Mouse (Mus musculus) spleen, adult 2 months (tissue): ENCODE data around the gene Zbtb16. TPM values are rescaled to one million over a fixed set of nuclear protein-coding genes. Genes with fewer than 3 reads are reported as not detected.

Experiments
- DNase-seq, 2 experiments: peaks; one replicate each; pipeline versions ENCODE4 v3.0.0 to v3.0.0-alpha.2; 2012 to 2021; ENCODE audit warnings: low spot score in 2 of 2, low read depth in 1 of 2
- H3K27ac ChIP-seq: fragments of 200-500 bp; 2 replicates; pipeline ENCODE4 v1.5.1; 2012; ENCODE audit warnings: low read length, inconsistent platforms; ENCODE audit not compliant: insufficient read depth
- H3K27me3 ChIP-seq: fragments of 200-500 bp; 2 replicates; pipeline ENCODE4 v1.6.1; 2012; ENCODE audit warnings: mild to moderate bottlenecking, moderate library complexity, low read length, inconsistent platforms; ENCODE audit not compliant: control insufficient read depth, insufficient read depth
- H3K36me3 ChIP-seq: fragments of 200-500 bp; 2 replicates; pipeline ENCODE4 v1.6.1; 2012; ENCODE audit warnings: mild to moderate bottlenecking, low read length, inconsistent platforms; ENCODE audit not compliant: control insufficient read depth, insufficient read depth
- H3K4me1 ChIP-seq: fragments of 200-500 bp; 2 replicates; pipeline ENCODE4 v1.6.1; 2011; ENCODE audit warnings: inconsistent platforms; ENCODE audit not compliant: control insufficient read depth, insufficient read depth, insufficient read length
- H3K4me3 ChIP-seq: fragments of 200-500 bp; 2 replicates; pipeline ENCODE4 v1.5.1; 2011; ENCODE audit warnings: mild to moderate bottlenecking, inconsistent platforms; ENCODE audit not compliant: insufficient read depth, insufficient read length; ENCODE audit errors: extremely low read depth
- CTCF ChIP-seq: fragments of 200-500 bp; IDR thresholded peaks from 2 replicates; pipeline ENCODE4 v1.5.1; 2011; ENCODE audit warnings: mild to moderate bottlenecking, inconsistent platforms; ENCODE audit not compliant: insufficient read depth, insufficient read length, insufficient replicate concordance; ENCODE audit errors: extremely low read depth
- POLR2A ChIP-seq: fragments of 200-500 bp; IDR thresholded peaks from 2 replicates; pipeline ENCODE4 v1.6.1; 2011; ENCODE audit warnings: low read depth, low read length, inconsistent platforms
- WGBS: fragments of 180-500 bp; shearing (Covaris S2); methylation state at CpG from one replicate; pipeline ENCODE4 v1.1.7; 2018; 5-methylcytosine and 5-hydroxymethylcytosine counted together
- polyA plus RNA-seq: library from polyadenylated mRNA; depleted of rRNA; stranded (reverse); fragments of >200 nt; gene quantifications from 2 replicates; pipeline ENCODE4 v1.2.3, GENCODE M21; 2012

Zbtb16 gene
- polyA plus RNA-seq, 1 experiment, result 2.5 TPM

DNA sequence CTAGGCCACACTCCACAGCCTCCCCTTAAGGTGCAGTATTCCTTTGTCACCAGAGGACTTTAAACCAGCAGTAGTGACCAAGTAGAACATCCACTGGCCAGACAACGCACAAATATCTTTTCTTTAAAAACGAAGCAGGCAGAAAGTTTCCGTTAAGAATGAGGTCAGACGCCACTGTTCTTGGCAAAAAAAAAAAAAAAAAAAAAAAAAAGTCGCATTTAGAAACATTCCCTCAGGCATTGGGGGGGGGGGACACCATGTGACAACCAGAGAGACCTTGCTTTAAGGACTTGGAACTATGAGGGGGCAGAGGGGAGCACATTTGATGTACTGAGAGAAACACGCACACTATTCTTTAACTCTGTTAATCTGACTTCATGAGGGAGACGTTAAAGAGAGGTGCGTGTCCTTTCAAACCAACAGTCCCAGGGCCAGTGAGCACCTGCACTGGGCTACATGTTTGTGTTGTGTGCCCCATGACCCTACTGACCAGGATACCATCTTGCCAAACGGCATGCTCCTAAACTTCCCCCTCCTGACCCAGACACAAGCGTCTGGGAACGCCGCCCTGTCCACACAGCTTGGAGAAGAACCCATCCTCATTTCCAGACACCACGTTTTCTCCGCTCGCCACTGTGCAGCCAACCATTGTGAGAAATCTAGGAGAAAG is 14.0 kb downstream of the Zbtb16 start:
- no peaks in the 10 kb centered on the region for H3K36me3 ChIP-seq
- DNase-seq, result no peak
- H3K27me3 ChIP-seq, result no peaks in the 10 kb centered on the region
- H3K27ac ChIP-seq, result no peak overlapping the region
- H3K4me1 ChIP-seq, result peaks cover 2% of the 10 kb centered on the region; the same call in 1 of the 2 replicates
- WGBS, result 78% methylated on average over 15 of the region's 15 CpGs
- no peak for TF ChIP-seq CTCF
- TF ChIP-seq POLR2A, result no peak
- H3K4me3 ChIP-seq, result no peak overlapping the region

DNA sequence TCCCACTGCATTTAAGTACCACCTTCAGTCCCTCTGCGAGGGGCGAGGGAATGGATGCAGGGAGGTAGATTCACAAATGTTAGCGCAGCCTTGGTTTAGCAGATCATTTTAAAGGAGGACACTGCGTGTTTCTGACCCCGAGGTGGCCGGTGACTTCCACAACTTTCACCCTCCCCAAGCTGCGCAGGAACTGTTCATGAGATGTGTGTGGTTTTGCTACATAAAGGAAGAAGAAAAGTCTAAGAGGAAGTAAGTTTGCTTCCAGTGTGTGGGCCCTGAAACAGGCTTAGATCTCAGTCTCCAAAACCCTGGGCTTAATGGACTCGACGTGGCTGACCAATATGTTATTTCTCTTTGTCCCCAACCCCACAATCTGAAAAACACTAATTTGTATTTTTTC is 14.6 kb downstream of the Zbtb16 start:
- DNase-seq, result no peak
- H3K4me3 ChIP-seq, result no peak overlapping the region

DNA sequence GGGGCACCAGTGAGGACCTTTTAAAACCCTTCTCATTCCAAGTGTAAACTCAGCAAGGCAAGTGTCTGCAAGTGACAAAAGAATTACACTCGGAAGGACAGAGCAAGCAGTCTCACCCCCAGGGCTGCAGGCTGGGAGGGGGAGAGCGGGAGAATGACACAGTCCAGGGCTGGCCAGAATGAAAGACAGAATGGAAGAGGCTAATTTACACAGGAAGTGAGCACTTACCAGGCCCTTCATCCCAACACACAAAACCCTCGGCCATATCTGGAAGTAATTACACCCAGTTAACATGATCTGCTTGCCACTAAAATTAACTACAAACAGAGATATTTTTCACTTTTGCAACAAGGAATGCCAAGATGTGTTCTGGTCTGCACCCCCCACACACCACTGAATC is 15.2 kb downstream of the Zbtb16 start:
- peaks cover 2% of the 10 kb centered on the region; the same call in 1 of the 2 replicates for H3K4me1 ChIP-seq
- TF ChIP-seq POLR2A, result no peak
- TF ChIP-seq CTCF, result no peak
- no peaks in the 10 kb centered on the region for H3K27me3 ChIP-seq
- no peaks in the 10 kb centered on the region for H3K36me3 ChIP-seq
- no peak for DNase-seq
- no peak overlapping the region for H3K27ac ChIP-seq
- H3K4me3 ChIP-seq, result no peak overlapping the region
- WGBS, result 78% methylated on average over 3 of the region's 3 CpGs

More for the DNA sequence above, 14.6 kb downstream of the Zbtb16 start:
- Histone ChIP-seq H3K4me1 (peaks cover 2% of the 10 kb centered on the region; the same call in 1 of the 2 replicates), H3K27me3 (no peaks in the 10 kb centered on the region), H3K27ac (no peak overlapping the region), H3K36me3 (no peaks in the 10 kb centered on the region)
- no peak for TF ChIP-seq POLR2A
- no peak for TF ChIP-seq CTCF
- WGBS, result 21% methylated on average over 9 of the region's 9 CpGs

DNA sequence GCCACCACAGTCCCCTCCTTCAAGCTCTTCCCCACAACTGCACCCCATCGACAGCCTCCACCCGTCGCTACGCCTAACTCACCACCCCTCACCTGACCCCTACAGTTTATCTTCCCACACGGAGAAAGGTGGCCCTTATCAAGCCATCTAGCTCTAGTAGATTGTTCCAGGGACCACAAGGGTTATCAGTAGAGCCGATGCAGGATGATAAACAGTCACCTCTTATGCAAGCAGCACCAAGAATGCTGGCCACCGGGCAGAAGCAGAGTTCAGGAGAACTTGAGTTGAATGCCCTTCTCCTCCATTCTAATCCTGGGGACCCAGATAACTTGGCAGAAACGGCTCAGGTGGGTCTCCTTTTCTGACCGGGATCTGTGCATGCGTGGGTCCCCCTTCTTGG is 16.3 kb downstream of the Zbtb16 start:
- no peak for DNase-seq
- WGBS, result 62% methylated on average over 10 of the region's 10 CpGs

DNA sequence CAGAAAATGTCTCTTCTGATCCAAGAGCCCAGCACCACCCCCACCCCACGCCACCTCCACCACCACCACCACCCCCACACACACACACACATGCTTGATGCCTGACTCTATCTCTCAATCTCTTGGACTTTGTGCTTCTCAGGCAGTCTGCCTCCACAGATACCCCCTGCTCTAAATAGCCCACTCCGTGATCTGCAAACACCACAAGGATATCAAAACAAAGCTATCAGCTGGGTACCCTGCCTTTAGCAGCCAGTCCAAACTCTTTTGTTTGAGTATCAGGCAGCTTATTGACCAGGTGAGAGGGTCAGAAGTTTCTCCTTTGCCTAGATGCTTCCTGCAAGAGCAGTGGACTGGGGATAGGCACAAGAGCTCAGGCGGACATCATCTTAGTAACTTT is 16.9 kb downstream of the Zbtb16 start:
- Histone ChIP-seq H3K36me3 (no peaks in the 10 kb centered on the region), H3K27me3 (no peaks in the 10 kb centered on the region), H3K4me3 (no peak overlapping the region), H3K27ac (no peak overlapping the region), H3K4me1 (peaks cover 2% of the 10 kb centered on the region; the same call in 1 of the 2 replicates)
- TF ChIP-seq POLR2A (no peak), CTCF (no peak)
- WGBS, result 80% methylated on average over 3 of the region's 3 CpGs
- no peak for DNase-seq

More for the DNA sequence above, 16.3 kb downstream of the Zbtb16 start:
- peaks cover 2% of the 10 kb centered on the region; the same call in 1 of the 2 replicates for H3K4me1 ChIP-seq
- no peaks in the 10 kb centered on the region for H3K36me3 ChIP-seq
- H3K27me3 ChIP-seq, result no peaks in the 10 kb centered on the region
- no peak overlapping the region for H3K27ac ChIP-seq
- TF ChIP-seq POLR2A (no peak), CTCF (no peak)
- H3K4me3 ChIP-seq, result no peak overlapping the region

- Histone ChIP-seq H3K4me1 (peaks cover 2% of the 10 kb centered on the region; the same call in 1 of the 2 replicates), H3K27ac (no peak overlapping the region), H3K27me3 (no peaks in the 10 kb centered on the region), H3K4me3 (no peak overlapping the region), H3K36me3 (no peaks in the 10 kb centered on the region)
- no peak for DNase-seq
- 56% methylated on average over 4 of the region's 4 CpGs for WGBS
- no peak for TF ChIP-seq CTCF
- no peak for TF ChIP-seq POLR2A
Measured at GRCm38 (mm10) chr9:48817907-48818306, 18.1 kb downstream of the Zbtb16 start.

DNA sequence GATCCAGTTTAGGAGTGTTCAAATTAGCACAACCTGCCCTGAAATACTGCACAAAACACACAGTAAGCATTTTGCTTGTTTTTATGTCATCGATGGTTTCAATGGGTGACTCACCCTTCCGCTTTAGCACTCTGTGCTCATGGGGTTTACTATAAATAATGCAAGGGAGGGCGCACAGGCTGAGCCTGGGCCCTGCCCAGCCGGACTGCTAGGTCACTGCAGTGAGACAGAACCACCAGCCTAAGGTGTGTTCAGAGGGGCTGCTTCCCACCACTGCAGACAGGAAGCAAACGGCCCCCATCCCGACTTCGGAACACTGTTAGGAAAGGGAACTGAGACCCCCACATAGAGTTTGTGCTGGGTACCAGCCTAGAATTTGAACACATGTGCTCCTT is 18.6 kb downstream of the Zbtb16 start:
- H3K4me3 ChIP-seq, result no peak overlapping the region
- no peak for DNase-seq
- no peaks in the 10 kb centered on the region for H3K36me3 ChIP-seq
- H3K4me1 ChIP-seq, result peaks cover 2% of the 10 kb centered on the region; the same call in 1 of the 2 replicates
- H3K27ac ChIP-seq, result no peak overlapping the region
- 35% methylated on average over 7 of the region's 7 CpGs for WGBS
- no peaks in the 10 kb centered on the region for H3K27me3 ChIP-seq
- no peak for TF ChIP-seq CTCF
- no peak for TF ChIP-seq POLR2A
